Mouse (Mus musculus) neutrophil, adult 5-6 weeks (primary cell): ENCODE results near the gene Il1rap. TPM values are rescaled to one million over a fixed set of nuclear protein-coding genes. Genes with fewer than 3 reads are reported as not detected.
A peak's percentile ranks its signal among the peaks of the same experiment; 100 is the strongest.

Source experiments
- ATAC-seq: fragments of 151-379, 151-347 bp; 2 replicates; pipeline ENCODE4 v1.8.0; 2017; ENCODE audit warnings: mild to moderate bottlenecking, moderate TSS enrichment; ENCODE audit not compliant: insufficient number of reproducible peaks, poor library complexity, low FRiP score, severe bottlenecking; ENCODE audit errors: extremely low read depth
- total RNA-seq: library from RNA; stranded (forward); fragments of 200-1000 nt; gene quantifications from 2 replicates; pipeline ENCODE4 v1.2.3, GENCODE M21; 2017

Il1rap gene
- total RNA-seq, 1 experiment from 2014 or later = 82.7 TPM

GRCm38 (mm10) chr16:26706503-26706902, 125.0 kb downstream of the Il1rap start:
- ATAC-seq = no peak

GRCm38 (mm10) chr16:26710922-26711321, 129.4 kb downstream of the Il1rap start:
- ATAC-seq = no peak

- no peak for ATAC-seq
These were observed 132.2 kb downstream of the Il1rap start for GRCm38 (mm10) chr16:26713538-26714316.

- ATAC-seq = no peak
These were observed 141.0 kb downstream of the Il1rap start for GRCm38 (mm10) chr16:26722464-26722863.

- ATAC-seq = peak; percentile 32; the same call in 1 of the 2 replicates
These were observed 142.6 kb downstream of the Il1rap start for GRCm38 (mm10) chr16:26723952-26724747.

GRCm38 (mm10) chr16:26728139-26728538, 146.6 kb downstream of the Il1rap start:
- ATAC-seq = peak; percentile 81

GRCm38 (mm10) chr16:26730941-26731340, 149.4 kb downstream of the Il1rap start:
- ATAC-seq = no peak

- no peak for ATAC-seq
These were observed 151.1 kb downstream of the Il1rap start for GRCm38 (mm10) chr16:26732566-26732965.

GRCm38 (mm10) chr16:26755381-26756155, 174.1 kb downstream of the Il1rap start:
- ATAC-seq = no peak

GRCm38 (mm10) chr16:26775976-26776375, 194.5 kb downstream of the Il1rap start:
- no peak for ATAC-seq

GRCm38 (mm10) chr16:26777132-26777531, 195.6 kb downstream of the Il1rap start:
- 0 out of 2 replicates have a peak, but pooled peaks have one; percentile 30 for ATAC-seq

Other genes starting within 250 kb of the Il1rap start
- gene Cldn1, start 209.9 kb upstream of the Il1rap start, total RNA-seq = 0.49 and 0.70 TPM in 2 replicates
- not detected in 2 replicates for gene Cldn16, start 118.6 kb upstream of the Il1rap start, total RNA-seq
- gene Tmem207, start 54.9 kb upstream of the Il1rap start, total RNA-seq = 0.23 TPM in 1 of 2 replicates, not detected in the other